Mouse (Mus musculus): Measurements from ENCODE around the gene Akt1s1.
A peak's percentile ranks its signal among the peaks of the same experiment; 100 is the strongest.

Gene Akt1s1

GRCm38 (mm10) chr7:44852259-44853027, 3.7 kb downstream of the Akt1s1 start:
- no peak for DNase-seq (ENCODE audit: extremely low read depth, insufficient read length, low spot score)

DNA sequence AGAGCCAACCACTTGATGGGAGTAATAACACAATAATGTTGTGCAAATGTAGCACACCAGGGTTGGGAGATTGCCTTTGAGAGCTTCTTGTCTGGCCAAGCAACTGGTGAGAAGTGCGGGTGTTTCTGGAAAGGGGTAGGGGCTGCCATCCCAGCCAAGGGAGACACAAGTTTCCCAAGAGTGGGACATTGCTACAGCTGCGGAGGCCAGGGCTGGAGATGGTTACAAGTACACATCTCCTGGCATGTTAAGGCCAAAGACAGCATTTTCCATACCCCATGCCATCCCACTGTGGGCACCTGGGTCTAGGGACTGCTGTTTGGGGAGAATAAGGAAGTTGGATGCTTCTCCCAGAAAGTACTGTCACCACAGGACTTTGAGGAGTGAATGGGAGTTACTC, 4.3 kb downstream of the Akt1s1 start:
- DNase-seq (ENCODE audit: extremely low read depth, insufficient read length, low spot score) = no peak

DNA sequence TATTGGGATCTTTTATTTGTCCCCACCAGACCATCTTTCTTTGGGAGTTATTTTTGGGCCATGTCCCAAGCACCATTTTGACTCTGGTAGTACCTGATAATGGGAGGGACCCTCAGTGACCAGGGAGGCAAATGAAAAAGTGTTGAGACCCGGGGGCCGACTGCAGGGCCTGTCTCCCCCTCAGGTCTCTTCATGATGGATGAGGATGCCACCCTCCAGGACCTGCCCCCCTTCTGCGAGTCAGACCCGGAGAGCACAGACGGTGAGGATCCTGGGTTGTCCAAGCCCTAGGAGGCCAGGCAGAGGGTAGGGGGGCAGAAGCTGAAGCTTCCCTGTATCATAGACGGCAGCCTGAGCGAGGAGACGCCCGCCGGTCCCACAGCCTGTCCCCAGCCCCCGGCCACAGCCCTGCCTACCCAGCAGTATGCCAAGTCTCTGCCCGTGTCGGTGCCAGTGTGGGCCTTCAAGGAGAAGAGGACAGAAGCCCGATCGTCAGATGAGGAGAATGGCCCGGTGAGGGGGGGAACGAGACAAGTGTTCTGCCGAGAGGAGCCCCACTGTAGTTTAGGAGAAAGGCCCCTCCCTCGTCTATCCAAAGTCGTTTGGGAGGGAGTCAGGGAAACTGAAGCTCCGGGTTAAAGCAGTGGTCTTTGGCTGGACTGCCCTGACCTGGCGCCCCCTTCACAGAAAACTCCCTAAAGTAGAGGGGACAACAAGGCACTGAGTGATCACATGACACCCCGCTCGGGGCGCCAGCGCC, 5.0 kb downstream of the Akt1s1 start:
- no peak for DNase-seq (ENCODE audit: extremely low read depth, insufficient read length, low spot score)

GRCm38 (mm10) chr7:44854356-44855031, 5.7 kb downstream of the Akt1s1 start:
- DNase-seq (ENCODE audit: extremely low read depth, insufficient read length, low spot score) = peak; percentile 89

- no peak for DNase-seq (ENCODE audit: extremely low read depth, insufficient read length, low spot score)
Measured at GRCm38 (mm10) chr7:44855036-44855435, 6.2 kb downstream of the Akt1s1 start.

DNA sequence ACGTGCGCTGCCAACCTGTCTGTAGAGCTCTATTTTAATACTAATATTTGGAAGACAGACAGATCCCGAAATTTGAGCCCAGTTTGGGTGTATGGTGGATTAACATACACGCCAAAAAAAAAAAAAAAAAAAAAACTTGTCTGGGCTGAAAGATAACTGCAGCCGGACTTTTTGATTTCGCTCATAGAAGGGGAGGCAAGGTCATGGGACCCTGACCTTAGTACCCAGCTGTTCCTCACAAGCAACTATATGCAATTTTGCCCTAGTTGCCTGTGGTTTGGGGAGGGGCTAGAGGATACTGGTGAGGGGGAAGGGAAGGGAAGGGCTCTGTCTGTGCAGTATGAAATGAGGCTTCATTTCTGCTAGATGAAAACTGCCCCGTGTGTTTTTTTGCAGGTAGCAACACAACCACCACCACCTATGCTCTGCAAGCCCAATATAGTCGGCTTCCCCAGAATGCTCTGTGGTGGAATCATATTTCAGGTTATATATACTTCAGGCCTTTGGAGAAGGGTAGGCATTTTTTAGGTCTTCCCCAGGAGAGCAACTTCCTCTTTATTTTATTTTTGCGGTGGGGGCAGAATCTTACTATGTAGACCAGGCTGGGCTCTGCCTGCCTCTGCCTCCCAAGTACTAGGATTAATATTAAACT, 7.6 kb downstream of the Akt1s1 start:
- DNase-seq (ENCODE audit: extremely low read depth, insufficient read length, low spot score) = no peak

DNA sequence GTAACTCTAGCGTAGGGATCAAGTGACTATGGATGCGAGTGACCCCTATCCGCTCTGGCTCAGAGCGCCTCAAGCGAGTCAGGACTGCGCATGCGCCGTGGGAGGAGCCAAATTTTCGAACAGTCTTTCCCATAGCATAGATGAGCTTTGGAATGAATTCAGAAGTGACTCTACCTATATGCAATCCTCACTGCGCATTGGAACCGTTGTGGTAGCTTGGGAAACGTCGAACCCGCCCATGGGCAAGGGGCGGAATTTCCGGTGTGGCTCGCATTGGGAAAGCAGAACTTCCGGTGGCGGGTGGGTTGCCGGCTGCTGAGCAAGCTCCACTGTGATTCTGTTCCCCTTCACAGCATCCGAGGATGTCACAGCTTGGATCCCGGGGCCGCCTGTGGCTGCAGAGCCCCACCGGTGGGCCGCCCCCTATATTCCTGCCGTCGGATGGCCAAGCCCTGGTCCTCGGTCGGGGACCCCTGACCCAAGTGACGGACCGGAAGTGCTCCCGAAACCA, 8.3 kb downstream of the Akt1s1 start, which contains the start of gene Pnkp:
TSS of gene Pnkp (plus strand) at position 98 of the 511 bp plus-strand sequence.
- DNase-seq (ENCODE audit: extremely low read depth, insufficient read length, low spot score) = peak; percentile 84

GRCm38 (mm10) chr7:44857905-44858304, 9.1 kb downstream of the Akt1s1 start:
- peak; percentile 41 for DNase-seq (ENCODE audit: extremely low read depth, insufficient read length, low spot score)

- no peak for DNase-seq (ENCODE audit: extremely low read depth, insufficient read length, low spot score)
Measured at GRCm38 (mm10) chr7:44859896-44860295, 11.1 kb downstream of the Akt1s1 start.

- DNase-seq (ENCODE audit: extremely low read depth, insufficient read length, low spot score) = peak; percentile 54
Measured at GRCm38 (mm10) chr7:44860576-44861428, 12.0 kb downstream of the Akt1s1 start.

GRCm38 (mm10) chr7:44861429-44861816, 12.6 kb downstream of the Akt1s1 start:
- no peak for DNase-seq (ENCODE audit: extremely low read depth, insufficient read length, low spot score)

GRCm38 (mm10) chr7:44862434-44862833, 13.6 kb downstream of the Akt1s1 start:
- DNase-seq (ENCODE audit: extremely low read depth, insufficient read length, low spot score) = no peak

DNA sequence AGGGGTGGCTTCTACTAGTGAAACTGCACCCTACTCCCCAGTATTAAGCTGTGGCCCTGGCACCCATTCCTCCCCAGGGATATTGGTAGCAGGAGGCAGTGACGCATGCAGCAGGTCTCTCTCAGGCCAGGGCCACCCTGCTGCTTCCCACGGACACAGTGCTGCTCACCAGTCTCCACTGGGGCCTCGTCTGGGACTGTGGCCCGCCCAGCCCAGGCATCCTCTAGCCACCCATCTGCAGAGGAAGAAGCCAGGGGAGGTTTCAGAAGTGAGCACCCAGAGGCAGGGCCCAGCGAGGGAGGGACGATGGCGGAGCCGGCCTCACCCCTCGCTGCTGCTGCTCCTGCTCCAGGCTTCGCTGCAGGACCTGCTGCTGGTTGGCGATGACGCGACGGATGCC, 14.4 kb downstream of the Akt1s1 start:
- DNase-seq (ENCODE audit: extremely low read depth, insufficient read length, low spot score) = no peak

GRCm38 (mm10) chr7:44863982-44864494, 15.2 kb downstream of the Akt1s1 start:
- no peak for DNase-seq (ENCODE audit: extremely low read depth, insufficient read length, low spot score)

- DNase-seq (ENCODE audit: extremely low read depth, insufficient read length, low spot score) = no peak
Measured at GRCm38 (mm10) chr7:44864595-44865542, 16.1 kb downstream of the Akt1s1 start.

DNA sequence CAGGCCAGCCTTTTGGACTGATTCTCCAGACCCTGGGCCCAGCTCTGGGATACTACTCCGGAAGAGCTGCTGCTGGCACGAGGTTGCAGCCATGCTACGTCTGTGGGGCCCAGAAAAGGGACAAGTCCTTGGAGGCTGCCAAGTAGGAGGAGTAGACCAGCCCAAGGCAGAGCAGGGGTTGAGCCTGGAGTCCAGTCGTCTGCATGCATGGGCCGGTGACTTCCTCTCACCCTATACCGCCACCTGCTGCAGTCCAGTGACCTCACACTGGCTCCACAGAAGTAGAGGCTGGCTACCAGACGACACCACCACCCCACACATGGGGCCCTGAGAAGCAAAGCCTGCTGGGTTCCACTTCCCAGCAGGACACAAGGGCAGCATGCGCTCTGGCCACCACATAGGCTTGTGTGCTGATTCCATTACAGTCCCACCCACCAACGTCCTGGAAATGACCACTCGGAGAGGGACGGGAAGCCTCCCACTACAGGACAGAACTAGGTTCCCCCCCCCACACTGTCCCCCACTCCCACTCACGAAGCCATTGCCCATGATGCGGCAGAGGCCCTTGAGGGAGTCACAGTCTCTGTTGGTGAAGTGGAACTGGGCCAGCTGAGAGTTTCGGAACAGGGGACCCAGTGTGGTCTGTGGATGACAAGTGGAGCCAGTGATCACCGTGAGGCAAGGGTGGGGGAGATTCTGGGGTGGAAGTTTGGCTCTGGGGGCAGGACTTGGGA, 17.7 kb downstream of the Akt1s1 start:
- peak; percentile 64 for DNase-seq (ENCODE audit: extremely low read depth, insufficient read length, low spot score)

DNA sequence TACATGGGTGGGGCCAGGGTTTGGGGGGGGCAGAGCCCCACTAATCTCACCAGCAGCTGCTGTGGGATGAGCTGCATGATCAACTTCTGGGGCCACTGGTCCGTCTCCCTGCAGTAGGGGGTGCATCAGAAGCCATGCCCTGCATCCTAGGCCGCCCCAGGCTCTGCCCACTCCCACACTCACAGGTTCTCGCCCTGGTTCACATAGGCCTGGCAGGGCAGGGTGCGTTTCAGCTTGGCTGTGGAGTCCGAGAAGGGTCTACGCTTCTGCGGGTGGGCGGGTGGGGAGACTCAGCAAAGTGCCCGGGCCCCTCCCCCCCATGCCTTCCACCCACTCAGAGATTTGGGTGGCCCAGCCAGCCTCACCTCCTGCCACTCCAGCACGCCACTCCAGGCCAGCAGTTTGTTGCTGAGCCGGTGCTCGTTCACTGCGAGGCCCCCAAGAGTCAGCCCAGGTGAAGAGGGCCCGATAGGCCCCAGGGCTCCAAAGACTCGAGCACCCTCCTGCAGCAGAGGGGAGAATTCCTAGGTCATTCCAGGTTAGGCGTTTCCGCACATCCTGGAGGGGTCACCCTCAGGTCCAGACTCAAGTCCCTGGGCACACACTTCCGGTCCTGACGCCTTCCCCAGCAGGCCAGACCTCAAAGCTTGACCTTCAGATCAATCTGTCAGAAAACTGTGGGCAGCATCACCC, 18.4 kb downstream of the Akt1s1 start:
- DNase-seq (ENCODE audit: extremely low read depth, insufficient read length, low spot score) = no peak
